Mouse (Mus musculus): Measurements from ENCODE around the gene Acy3. TPM values are rescaled to one million over a fixed set of nuclear protein-coding genes. Genes with fewer than 3 reads are reported as not detected.

Acy3 gene
- polyA plus RNA-seq, 1 experiment from 2014 or later = 9.9 TPM

DNA sequence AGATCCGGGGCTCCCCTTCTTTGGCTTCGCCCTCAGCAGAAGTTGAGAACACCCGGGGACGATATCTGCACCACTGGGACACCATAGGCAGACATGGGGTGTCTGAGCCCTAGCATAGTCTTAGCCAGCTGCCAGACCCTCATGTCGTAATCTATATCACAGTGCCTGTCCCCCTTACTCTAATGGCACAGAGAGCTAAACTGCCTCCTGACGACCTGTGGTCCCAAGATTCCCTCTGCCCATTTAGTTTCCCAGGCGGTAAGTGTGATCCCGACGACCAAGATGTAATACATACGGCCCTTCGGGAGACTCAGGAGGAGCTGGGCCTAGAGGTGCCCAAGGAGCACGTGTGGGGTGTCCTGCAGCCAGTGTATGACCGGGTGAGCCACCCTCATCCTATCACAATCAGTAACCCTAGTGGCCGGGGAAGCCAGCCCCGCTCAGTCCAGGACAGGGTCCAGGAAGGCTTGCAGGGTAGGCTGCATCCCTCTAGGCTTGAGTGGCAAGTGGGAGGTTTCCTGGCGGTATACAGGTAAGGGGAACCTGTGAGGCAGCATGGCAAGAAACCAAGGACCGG lies 14.7 kb downstream of the Acy3 start:
- Histone ChIP-seq H3K27ac (replicated peaks) (peak overlapping the region; percentile 95), H3K27me3 (ENCODE audit: control insufficient read depth, insufficient read depth, low read length) (no peaks in the 10 kb centered on the region), H3K36me3 (ENCODE audit: control insufficient read depth, insufficient read depth, low read length) (0 out of 2 replicates have a peak, but pooled peaks cover 2% of the 10 kb centered on the region), H3K4me3 (ENCODE audit: low read depth, low read length) (peak overlapping the region; percentile 66), H3K9me3 (ENCODE audit: control insufficient read depth, low read length) (no peaks in the 10 kb centered on the region), H3K4me1 (replicated peaks; ENCODE audit: control insufficient read depth, insufficient read depth) (peaks cover 3% of the 10 kb centered on the region; the same call in 1 of the 2 replicates), H3K4me2 (replicated peaks; ENCODE audit: low read depth) (peak overlapping the region; percentile 94), H3K9ac (ENCODE audit: low read length) (peak overlapping the region; percentile 78)
- ATAC-seq (ENCODE audit: low FRiP score, low TSS enrichment) (no peak), DNase-seq (ENCODE audit: low spot score) (no peak)
- TF ChIP-seq CTCF (IDR thresholded peaks at IDR 0.05; ENCODE audit: low read depth) (no peak), EP300 (optimal IDR thresholded peaks at IDR 0.05) (no peak)
- WGBS = 16% methylated on average over 17 of the region's 17 CpGs

DNA sequence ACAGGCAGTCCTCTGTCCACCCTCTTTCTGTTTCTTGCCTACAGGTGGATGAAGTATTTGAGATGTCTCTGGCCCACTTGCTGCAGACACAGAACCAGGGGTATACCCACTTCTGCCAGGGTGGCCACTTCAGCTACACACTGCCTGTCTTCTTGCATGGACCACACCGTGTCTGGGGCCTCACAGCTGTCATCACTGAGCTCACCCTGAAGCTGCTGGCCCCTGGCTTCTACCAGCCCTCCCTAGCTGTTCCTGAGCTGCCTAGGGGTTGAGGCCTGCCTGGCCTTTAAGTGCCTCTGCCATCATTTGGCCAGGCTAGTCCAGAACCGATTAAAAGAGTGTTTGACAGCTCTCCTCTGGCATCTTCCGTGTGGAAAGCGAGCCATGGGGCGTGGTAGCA lies 15.4 kb downstream of the Acy3 start:
- Histone ChIP-seq H3K9ac (ENCODE audit: low read length) (no peak overlapping the region), H3K4me2 (replicated peaks; ENCODE audit: low read depth) (peak overlapping the region; percentile 94; the same call in 1 of the 2 replicates)
- WGBS = 81% methylated on average over 5 of the region's 5 CpGs

DNA sequence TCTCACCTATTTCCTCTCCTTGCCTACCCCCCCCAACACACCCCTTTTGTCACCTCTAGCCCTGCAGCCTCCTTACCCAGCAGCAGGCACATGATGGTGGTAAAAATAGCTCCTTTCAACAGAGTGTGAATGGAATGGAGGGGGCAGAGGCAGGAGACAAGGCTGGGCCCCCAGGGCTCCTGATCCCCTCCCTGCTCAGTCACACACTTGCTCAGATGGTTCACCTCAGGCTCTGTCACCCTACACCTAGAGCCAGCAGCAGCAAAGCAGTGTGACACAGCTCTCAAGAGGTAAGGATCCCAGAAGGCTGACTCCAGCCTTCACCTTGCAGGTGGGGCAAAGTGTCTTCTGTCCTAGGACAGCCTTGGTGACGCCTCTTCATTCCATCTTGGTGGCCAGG lies 16.7 kb downstream of the Acy3 start, which contains the start of gene Doc2g:
TSS of gene Doc2g (plus strand) at position 202 of the 400 bp plus-strand sequence.
- DNase-seq (ENCODE audit: low spot score) (no peak), ATAC-seq (ENCODE audit: low FRiP score, low TSS enrichment) (no peak)
- Histone ChIP-seq H3K4me1 (replicated peaks; ENCODE audit: control insufficient read depth, insufficient read depth) (peaks cover 3% of the 10 kb centered on the region; the same call in 1 of the 2 replicates), H3K27ac (replicated peaks) (no peak within 1 kb of the TSS), H3K36me3 (ENCODE audit: control insufficient read depth, insufficient read depth, low read length) (peaks cover 9% of the 10 kb centered on the region; the same call in 1 of the 2 replicates), H3K27me3 (ENCODE audit: control insufficient read depth, insufficient read depth, low read length) (no peaks in the 10 kb centered on the region), H3K4me2 (replicated peaks; ENCODE audit: low read depth) (no peak within 1 kb of the TSS), H3K9me3 (ENCODE audit: control insufficient read depth, low read length) (no peaks in the 10 kb centered on the region), H3K9ac (ENCODE audit: low read length) (no peak within 1 kb of the TSS), H3K4me3 (ENCODE audit: low read depth, low read length) (no peak within 1 kb of the TSS)
- TF ChIP-seq EP300 (optimal IDR thresholded peaks at IDR 0.05) (no peak), CTCF (IDR thresholded peaks at IDR 0.05; ENCODE audit: low read depth) (no peak)
- 76% methylated on average over 1 of the region's 1 CpGs for WGBS

More for the DNA sequence above, 15.4 kb downstream of the Acy3 start:
- H3K4me1 ChIP-seq (replicated peaks; ENCODE audit: control insufficient read depth, insufficient read depth) = peaks cover 3% of the 10 kb centered on the region; the same call in 1 of the 2 replicates
- H3K4me3 ChIP-seq (ENCODE audit: low read depth, low read length) = no peak overlapping the region
- no peak for ATAC-seq (ENCODE audit: low FRiP score, low TSS enrichment)
- no peaks in the 10 kb centered on the region for H3K9me3 ChIP-seq (ENCODE audit: control insufficient read depth, low read length)
- DNase-seq (ENCODE audit: low spot score) = no peak
- H3K27ac ChIP-seq (replicated peaks) = no peak overlapping the region
- H3K27me3 ChIP-seq (ENCODE audit: control insufficient read depth, insufficient read depth, low read length) = no peaks in the 10 kb centered on the region
- H3K36me3 ChIP-seq (ENCODE audit: control insufficient read depth, insufficient read depth, low read length) = peaks cover 6% of the 10 kb centered on the region; the same call in 1 of the 2 replicates
- TF ChIP-seq CTCF (IDR thresholded peaks at IDR 0.05; ENCODE audit: low read depth) (no peak), EP300 (optimal IDR thresholded peaks at IDR 0.05) (no peak)

DNA sequence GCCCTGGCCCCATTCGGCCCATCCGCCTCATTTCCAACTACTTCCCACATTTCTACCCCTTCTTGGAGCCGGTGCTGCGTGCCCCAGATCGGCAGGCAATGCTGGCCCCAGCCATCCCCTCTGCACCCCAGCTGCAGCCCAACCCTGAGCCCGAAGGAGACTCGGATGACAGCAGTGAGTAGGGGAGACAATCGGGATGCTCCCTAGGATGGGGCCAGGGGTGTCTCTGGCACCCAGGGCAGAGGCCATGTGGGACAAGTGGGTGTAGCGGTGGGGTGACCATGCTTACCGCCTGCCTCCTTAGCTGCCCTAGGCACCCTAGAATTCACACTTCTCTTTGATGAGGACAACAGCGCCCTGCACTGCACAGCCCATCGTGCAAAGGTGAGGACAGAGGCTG lies 17.3 kb downstream of the Acy3 start:
- no peaks in the 10 kb centered on the region for H3K9me3 ChIP-seq (ENCODE audit: control insufficient read depth, low read length)
- H3K4me3 ChIP-seq (ENCODE audit: low read depth, low read length) = no peak overlapping the region
- no peak for DNase-seq (ENCODE audit: low spot score)
- no peak for TF ChIP-seq CTCF (IDR thresholded peaks at IDR 0.05; ENCODE audit: low read depth)
- no peak for TF ChIP-seq EP300 (optimal IDR thresholded peaks at IDR 0.05)
- H3K4me2 ChIP-seq (replicated peaks; ENCODE audit: low read depth) = no peak overlapping the region
- H3K27me3 ChIP-seq (ENCODE audit: control insufficient read depth, insufficient read depth, low read length) = no peaks in the 10 kb centered on the region
- H3K9ac ChIP-seq (ENCODE audit: low read length) = no peak overlapping the region
- peaks cover 3% of the 10 kb centered on the region; the same call in 1 of the 2 replicates for H3K4me1 ChIP-seq (replicated peaks; ENCODE audit: control insufficient read depth, insufficient read depth)
- WGBS = 78% methylated on average over 12 of the region's 12 CpGs
- H3K27ac ChIP-seq (replicated peaks) = no peak overlapping the region
- ATAC-seq (ENCODE audit: low FRiP score, low TSS enrichment) = no peak
- H3K36me3 ChIP-seq (ENCODE audit: control insufficient read depth, insufficient read depth, low read length) = peaks cover 9% of the 10 kb centered on the region; the same call in 1 of the 2 replicates

DNA sequence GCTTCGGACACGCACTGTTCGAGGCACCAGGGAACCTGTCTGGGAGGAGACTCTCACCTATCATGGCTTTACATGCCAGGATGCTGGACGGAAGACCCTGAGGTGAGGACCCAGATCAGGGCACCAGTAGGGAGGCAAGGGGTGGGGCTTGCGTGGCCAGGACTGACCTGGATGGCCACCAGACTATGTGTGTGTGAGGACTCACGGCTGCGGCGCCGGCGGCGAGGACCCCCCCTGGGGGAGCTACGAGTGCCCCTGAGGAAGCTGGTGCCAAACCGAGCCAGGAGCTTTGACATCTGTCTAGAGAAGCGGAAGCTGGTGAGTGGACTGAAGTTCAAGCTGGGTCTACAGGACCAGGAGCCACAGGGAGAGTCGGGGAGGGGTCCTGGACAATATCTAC lies 18.0 kb downstream of the Acy3 start:
- no peak overlapping the region for H3K9ac ChIP-seq (ENCODE audit: low read length)
- H3K27me3 ChIP-seq (ENCODE audit: control insufficient read depth, insufficient read depth, low read length) = no peaks in the 10 kb centered on the region
- H3K9me3 ChIP-seq (ENCODE audit: control insufficient read depth, low read length) = no peaks in the 10 kb centered on the region
- WGBS = 84% methylated on average over 15 of the region's 15 CpGs
- no peak overlapping the region for H3K27ac ChIP-seq (replicated peaks)
- H3K4me2 ChIP-seq (replicated peaks; ENCODE audit: low read depth) = no peak overlapping the region
- TF ChIP-seq EP300 (optimal IDR thresholded peaks at IDR 0.05) (no peak), CTCF (IDR thresholded peaks at IDR 0.05; ENCODE audit: low read depth) (no peak)
- H3K36me3 ChIP-seq (ENCODE audit: control insufficient read depth, insufficient read depth, low read length) = peaks cover 9% of the 10 kb centered on the region; the same call in 1 of the 2 replicates
- DNase-seq (ENCODE audit: low spot score) = no peak
- H3K4me3 ChIP-seq (ENCODE audit: low read depth, low read length) = no peak overlapping the region
- peaks cover 3% of the 10 kb centered on the region; the same call in 1 of the 2 replicates for H3K4me1 ChIP-seq (replicated peaks; ENCODE audit: control insufficient read depth, insufficient read depth)
- no peak for ATAC-seq (ENCODE audit: low FRiP score, low TSS enrichment)

DNA sequence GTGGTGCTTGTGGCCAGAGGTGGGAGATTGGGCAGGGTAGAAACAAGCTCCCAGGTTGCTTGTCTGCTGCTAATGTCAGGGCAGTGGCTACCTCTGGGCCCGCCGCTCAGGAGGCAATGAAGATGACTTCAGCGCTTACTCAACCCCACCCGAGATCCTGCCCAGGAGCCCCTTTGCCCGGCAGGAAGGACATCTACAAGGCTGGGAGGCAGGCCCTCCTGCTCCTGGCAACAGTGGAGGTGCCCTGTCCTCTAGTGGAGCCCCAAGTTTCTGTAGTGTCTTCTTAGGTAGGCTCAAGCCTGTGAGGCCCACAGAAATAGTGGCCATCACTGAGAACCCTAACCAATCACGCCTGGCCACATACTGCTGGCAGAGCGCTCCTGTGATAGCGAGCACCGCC lies 18.7 kb downstream of the Acy3 start:
- DNase-seq (ENCODE audit: low spot score) (no peak), ATAC-seq (ENCODE audit: low FRiP score, low TSS enrichment) (no peak)
- Histone ChIP-seq H3K9me3 (ENCODE audit: control insufficient read depth, low read length) (no peaks in the 10 kb centered on the region), H3K4me1 (replicated peaks; ENCODE audit: control insufficient read depth, insufficient read depth) (peaks cover 3% of the 10 kb centered on the region; the same call in 1 of the 2 replicates), H3K4me2 (replicated peaks; ENCODE audit: low read depth) (no peak overlapping the region), H3K27me3 (ENCODE audit: control insufficient read depth, insufficient read depth, low read length) (no peaks in the 10 kb centered on the region), H3K27ac (replicated peaks) (no peak overlapping the region), H3K36me3 (ENCODE audit: control insufficient read depth, insufficient read depth, low read length) (peaks cover 9% of the 10 kb centered on the region; the same call in 1 of the 2 replicates), H3K9ac (ENCODE audit: low read length) (no peak overlapping the region), H3K4me3 (ENCODE audit: low read depth, low read length) (no peak overlapping the region)
- WGBS = 80% methylated on average over 9 of the region's 9 CpGs
- TF ChIP-seq EP300 (optimal IDR thresholded peaks at IDR 0.05) = no peak
- TF ChIP-seq CTCF (IDR thresholded peaks at IDR 0.05; ENCODE audit: low read depth) = no peak

Data from stomach, postnatal 0 days (tissue).